Mouse (Mus musculus) forebrain, embryonic 14.5 days (tissue): ENCODE data around the gene Shisa8. TPM values are rescaled to one million over a fixed set of nuclear protein-coding genes. Genes with fewer than 3 reads are reported as not detected.

Experiments used
- ATAC-seq: fragments of 200-750 bp; cut with Nextera tagmentation; 2 replicates; pipeline ENCODE4 v1.8.0; 2017; ENCODE audit warnings: mild to moderate bottlenecking, moderate library complexity
- DNase-seq: peaks from one replicate; pipeline ENCODE4 v3.0.0-alpha.2; 2015; ENCODE audit warnings: low spot score
- H3K27ac ChIP-seq: fragments of 300-500 bp; sonication (generic); 2 replicates; pipeline ENCODE4 v1.5.1; 2014; ENCODE audit warnings: low read depth, mild to moderate bottlenecking, control low read depth, low read length, moderate library complexity
- H3K27me3 ChIP-seq: fragments of 300-500 bp; sonication (generic); replicated peaks from 2 replicates; pipeline ENCODE4 v1.6.1; 2014; ENCODE audit warnings: low read length, control low read depth, mixed read lengths; ENCODE audit not compliant: control insufficient read depth, insufficient read depth
- H3K36me3 ChIP-seq: fragments of 300-500 bp; sonication (generic); 2 replicates; pipeline ENCODE4 v1.6.1; 2014; ENCODE audit warnings: low read length, control low read depth; ENCODE audit not compliant: control insufficient read depth, insufficient read depth
- H3K4me1 ChIP-seq: fragments of 300-500 bp; sonication (generic); 2 replicates; pipeline ENCODE4 v1.6.1; 2014; ENCODE audit warnings: antibody characterized with exemption, low read length, control low read depth; ENCODE audit not compliant: control insufficient read depth, insufficient read depth
- H3K4me2 ChIP-seq: fragments of 300-500 bp; sonication (generic); 2 replicates; pipeline ENCODE4 v1.6.1; 2014; ENCODE audit warnings: mild to moderate bottlenecking, control low read depth, low read length
- H3K4me3 ChIP-seq: fragments of 300-500 bp; sonication (generic); 2 replicates; pipeline ENCODE4 v1.5.1; 2014; ENCODE audit warnings: low read depth, low read length, control low read depth
- H3K9ac ChIP-seq: fragments of 300-500 bp; sonication (generic); 2 replicates; pipeline ENCODE4 v1.6.1; 2014; ENCODE audit warnings: mild to moderate bottlenecking, low read length, control low read depth, moderate library complexity
- H3K9me3 ChIP-seq: fragments of 300-500 bp; sonication (generic); replicated peaks from 2 replicates; pipeline ENCODE4 v1.6.1; 2016; ENCODE audit warnings: low read length, control low read depth, mixed read lengths; ENCODE audit not compliant: control insufficient read depth
- WGBS: fragments of 180-500 bp; shearing (Covaris S2); extraction: QIAGEN DNeasy Blood & Tissue Kit; methylation state at CpG from one replicate; pipeline ENCODE4 v1.1.7; 2014; 5-methylcytosine and 5-hydroxymethylcytosine counted together
- polyA plus RNA-seq: library from polyadenylated mRNA; unstranded; fragments of >200 nt; fragmentation: Nextera tagmentation; extraction: Ambion mirVana; gene quantifications from 2 replicates; pipeline ENCODE4 v1.2.1, GENCODE M21; 2014

Gene Shisa8
- polyA plus RNA-seq, 1 experiment from 2014 or later: 0.61 TPM

- Histone ChIP-seq H3K4me2 (no peak overlapping the region), H3K9ac (no peak overlapping the region), H3K36me3 (peaks cover 11% of the 10 kb centered on the region), H3K4me3 (no peak overlapping the region), H3K27me3 (no peaks in the 10 kb centered on the region), H3K4me1 (peaks cover 6% of the 10 kb centered on the region; the same call in 1 of the 2 replicates), H3K27ac (no peak overlapping the region), H3K9me3 (no peaks in the 10 kb centered on the region)
- ATAC-seq (peak; percentile 63; the same call in 1 of the 2 replicates), DNase-seq (peak; percentile 75)
- 58% methylated on average over 8 of the region's 8 CpGs for WGBS
Observed at GRCm38 (mm10) chr15:82165332-82166239, 47.0 kb downstream of the Shisa8 start.

GRCm38 (mm10) chr15:82164496-82164895 lies 48.1 kb downstream of the Shisa8 start:
- H3K4me2 ChIP-seq: no peak overlapping the region
- H3K4me1 ChIP-seq: peaks cover 6% of the 10 kb centered on the region; the same call in 1 of the 2 replicates
- no peak for DNase-seq
- no peak overlapping the region for H3K4me3 ChIP-seq
- no peak for ATAC-seq
- H3K27me3 ChIP-seq: no peaks in the 10 kb centered on the region
- H3K9me3 ChIP-seq: no peaks in the 10 kb centered on the region
- H3K27ac ChIP-seq: no peak overlapping the region
- no peaks in the 10 kb centered on the region; the same call in 1 of the 2 replicates for H3K36me3 ChIP-seq
- WGBS: 81% methylated on average over 7 of the region's 7 CpGs
- no peak overlapping the region for H3K9ac ChIP-seq

GRCm38 (mm10) chr15:82164061-82164399 lies 48.6 kb downstream of the Shisa8 start:
- Histone ChIP-seq H3K9me3 (no peaks in the 10 kb centered on the region), H3K27ac (peak overlapping the region; percentile 11; the same call in 1 of the 2 replicates), H3K36me3 (no peaks in the 10 kb centered on the region), H3K9ac (no peak overlapping the region), H3K4me3 (no peak overlapping the region), H3K4me1 (peaks cover 10% of the 10 kb centered on the region; the same call in 1 of the 2 replicates), H3K4me2 (no peak overlapping the region), H3K27me3 (no peaks in the 10 kb centered on the region)
- ATAC-seq (no peak), DNase-seq (no peak)
- WGBS: 56% methylated on average over 4 of the region's 4 CpGs

GRCm38 (mm10) chr15:82163356-82164060 lies 49.1 kb downstream of the Shisa8 start:
- H3K36me3 ChIP-seq: no peaks in the 10 kb centered on the region
- no peak overlapping the region for H3K9ac ChIP-seq
- 84% methylated on average over 10 of the region's 10 CpGs for WGBS
- 0 out of 2 replicates have a peak overlapping the region, but pooled peaks have one; percentile 11 for H3K27ac ChIP-seq
- H3K9me3 ChIP-seq: no peaks in the 10 kb centered on the region
- DNase-seq (no peak), ATAC-seq (no peak)
- no peak overlapping the region for H3K4me3 ChIP-seq
- H3K4me1 ChIP-seq: peaks cover 10% of the 10 kb centered on the region; the same call in 1 of the 2 replicates
- no peak overlapping the region for H3K4me2 ChIP-seq
- no peaks in the 10 kb centered on the region for H3K27me3 ChIP-seq

- WGBS: 89% methylated on average over 12 of the region's 12 CpGs
- Histone ChIP-seq H3K4me2 (no peak overlapping the region), H3K4me3 (no peak overlapping the region), H3K36me3 (0 out of 2 replicates have a peak, but pooled peaks cover 3% of the 10 kb centered on the region), H3K27me3 (no peaks in the 10 kb centered on the region), H3K9ac (no peak overlapping the region), H3K9me3 (no peaks in the 10 kb centered on the region), H3K4me1 (peaks cover 10% of the 10 kb centered on the region; the same call in 1 of the 2 replicates), H3K27ac (no peak overlapping the region)
- no peak for ATAC-seq
- DNase-seq: no peak
Observed at GRCm38 (mm10) chr15:82161965-82162600, 50.5 kb downstream of the Shisa8 start.

GRCm38 (mm10) chr15:82160731-82161640 lies 51.6 kb downstream of the Shisa8 start:
- Histone ChIP-seq H3K27me3 (no peaks in the 10 kb centered on the region), H3K4me1 (peaks cover 4% of the 10 kb centered on the region; the same call in 1 of the 2 replicates), H3K9ac (no peak overlapping the region), H3K4me2 (no peak overlapping the region), H3K9me3 (no peaks in the 10 kb centered on the region), H3K27ac (no peak overlapping the region), H3K36me3 (0 out of 2 replicates have a peak, but pooled peaks cover 3% of the 10 kb centered on the region), H3K4me3 (no peak overlapping the region)
- 89% methylated on average over 11 of the region's 11 CpGs for whole genome bisulfite sequencing
- ATAC-seq: no peak
- no peak for DNase-seq

GRCm38 (mm10) chr15:82159471-82159870 lies 53.1 kb downstream of the Shisa8 start:
- H3K4me1 ChIP-seq: peaks cover 4% of the 10 kb centered on the region; the same call in 1 of the 2 replicates
- 87% methylated on average over 9 of the region's 9 CpGs for WGBS
- DNase-seq (no peak), ATAC-seq (no peak)
- H3K36me3 ChIP-seq: 0 out of 2 replicates have a peak, but pooled peaks cover 3% of the 10 kb centered on the region
- H3K9ac ChIP-seq: no peak overlapping the region
- H3K4me2 ChIP-seq: no peak overlapping the region
- H3K27ac ChIP-seq: no peak overlapping the region
- no peak overlapping the region for H3K4me3 ChIP-seq
- no peaks in the 10 kb centered on the region for H3K27me3 ChIP-seq
- no peaks in the 10 kb centered on the region for H3K9me3 ChIP-seq
